Mouse (Mus musculus): ENCODE data around the gene Nfia.

The Nfia gene

GRCm38 (mm10) chr4:97772641-97773040 lies at the start of gene Nfia:
Nfia (plus strand) TSS chr4:97772734.
- DNase-seq (ENCODE audit: low spot score in 2 of 2), result no peak

GRCm38 (mm10) chr4:97723374-97723773 lies 49.2 kb upstream of the Nfia start:
- DNase-seq (ENCODE audit: low spot score in 2 of 2), result no peak

DNA sequence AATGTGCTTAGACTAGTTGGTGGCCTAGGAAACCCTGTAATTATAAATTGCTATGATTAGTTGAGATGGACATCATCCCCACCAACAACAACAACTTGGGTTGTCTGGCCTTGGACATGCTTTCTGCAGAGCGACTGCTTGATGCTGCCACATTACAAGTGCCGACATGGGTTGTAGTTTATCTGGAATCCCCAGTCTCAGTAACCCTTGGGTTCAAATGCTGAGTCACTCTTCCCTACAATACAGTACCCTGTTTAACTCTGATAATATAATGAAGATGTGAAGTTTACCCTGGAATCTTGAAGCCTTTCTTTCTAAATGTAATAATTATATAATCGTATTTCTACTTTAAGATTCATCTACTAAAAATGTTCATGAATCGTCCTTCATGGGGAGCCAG lies 44.0 kb upstream of the Nfia start:
- DNase-seq (ENCODE audit: low spot score in 2 of 2), result no peak

- DNase-seq (ENCODE audit: low spot score in 2 of 2), result no peak
Measured at GRCm38 (mm10) chr4:97729999-97730398, 42.5 kb upstream of the Nfia start.

- no peak for DNase-seq (ENCODE audit: low spot score in 2 of 2)
Measured at GRCm38 (mm10) chr4:97730416-97730815, 42.1 kb upstream of the Nfia start.

DNA sequence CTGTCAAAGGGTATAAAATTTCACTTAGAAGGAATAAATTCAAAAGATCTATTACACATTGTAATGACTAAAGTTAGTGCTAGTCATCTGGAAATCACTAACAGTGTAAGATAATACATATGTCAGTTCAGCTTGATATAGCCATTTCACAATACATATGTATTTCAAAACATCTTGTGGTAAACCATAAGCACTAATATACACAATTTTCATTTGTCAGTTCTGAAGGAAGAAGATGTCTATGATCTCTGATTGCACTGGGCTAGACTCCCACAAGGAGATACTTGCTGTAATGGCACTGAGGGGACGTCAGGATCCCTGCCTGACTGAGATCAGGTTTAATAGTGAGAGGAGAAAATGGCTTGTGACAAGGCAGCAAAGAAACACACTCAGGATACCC lies 39.1 kb upstream of the Nfia start:
- DNase-seq (ENCODE audit: low spot score in 2 of 2), result no peak

DNA sequence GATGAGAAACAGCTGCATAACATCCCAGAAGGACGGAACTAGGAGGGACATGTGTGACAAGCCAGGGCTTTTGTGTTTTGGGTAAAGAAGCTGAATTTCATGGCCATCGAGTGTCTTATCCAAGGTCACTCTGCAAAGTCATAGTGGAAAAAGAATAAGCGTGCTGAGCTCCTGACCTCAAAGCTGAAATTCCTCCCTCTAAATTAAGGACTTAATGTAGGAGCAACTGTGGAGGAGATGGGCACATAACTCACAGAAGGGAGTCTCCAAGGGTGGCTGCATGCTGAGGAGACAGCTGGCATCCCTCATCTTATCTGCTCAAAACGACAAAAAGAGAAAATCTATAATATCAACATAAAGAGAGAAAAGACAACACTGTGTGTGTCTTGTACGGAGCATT lies 28.6 kb upstream of the Nfia start:
- no peak for DNase-seq (ENCODE audit: low spot score in 2 of 2)

DNA sequence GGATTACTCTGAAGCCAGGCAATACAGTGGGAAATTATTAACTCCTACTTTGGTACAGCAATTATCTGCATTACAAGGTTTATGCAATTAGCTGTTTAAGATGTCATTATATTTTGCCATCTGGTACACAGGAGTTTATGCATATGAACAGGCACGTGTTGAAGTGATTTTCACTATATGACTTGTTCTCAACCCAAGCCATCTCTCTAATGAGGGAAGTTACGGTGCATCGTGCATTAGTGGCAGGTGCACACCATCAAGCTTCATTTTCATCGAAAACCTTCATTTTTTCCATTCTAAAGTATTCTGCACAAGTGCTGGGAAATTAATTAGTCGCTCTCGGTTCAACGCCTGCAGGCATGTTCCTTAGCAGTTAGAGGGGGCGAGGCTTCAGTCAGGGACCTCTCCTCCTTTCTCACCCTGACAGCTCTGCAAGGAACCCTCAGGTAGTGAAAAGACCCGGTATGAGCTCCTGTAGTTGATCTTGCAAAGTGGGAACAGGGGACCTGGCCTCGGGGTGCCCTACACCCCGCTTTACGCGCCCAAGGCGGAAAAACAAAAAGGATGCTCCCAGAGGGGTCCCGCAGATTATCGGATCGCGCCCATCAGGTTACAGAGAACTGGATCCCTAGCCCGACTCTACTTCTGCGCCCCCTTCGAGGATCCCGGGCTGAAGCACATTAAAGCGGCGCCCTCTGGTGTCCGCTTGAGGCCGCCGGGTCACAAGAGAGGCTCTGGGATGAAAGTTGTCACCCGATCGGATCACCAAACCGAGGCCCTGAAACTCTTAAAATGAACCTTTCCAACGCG lies 27.0 kb upstream of the Nfia start:
- DNase-seq (ENCODE audit: low spot score in 2 of 2), result peak in 1 of 2 experiments; percentile 78

- DNase-seq (ENCODE audit: low spot score in 2 of 2), result no peak
Measured at GRCm38 (mm10) chr4:97746106-97746900, 26.2 kb upstream of the Nfia start.

DNA sequence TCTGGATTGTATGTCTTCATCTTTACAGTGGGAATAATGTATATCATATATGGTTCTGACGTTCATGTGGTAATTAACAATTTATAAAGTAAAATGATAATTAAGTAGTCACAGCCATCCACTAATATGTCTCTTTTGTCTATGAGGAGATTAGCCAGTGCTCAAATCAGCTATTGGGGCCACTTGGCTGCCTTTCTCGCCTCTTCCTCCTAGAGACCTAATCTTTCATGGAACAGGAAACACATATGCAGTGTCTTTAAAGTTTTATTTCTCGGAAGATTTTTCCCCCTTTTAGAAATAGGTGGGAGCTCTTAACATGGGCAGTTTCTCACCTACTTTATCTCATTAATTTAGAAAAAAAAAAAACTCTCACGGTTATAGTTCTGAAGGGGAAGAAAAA lies 22.1 kb upstream of the Nfia start:
- DNase-seq (ENCODE audit: low spot score in 2 of 2), result no peak

DNA sequence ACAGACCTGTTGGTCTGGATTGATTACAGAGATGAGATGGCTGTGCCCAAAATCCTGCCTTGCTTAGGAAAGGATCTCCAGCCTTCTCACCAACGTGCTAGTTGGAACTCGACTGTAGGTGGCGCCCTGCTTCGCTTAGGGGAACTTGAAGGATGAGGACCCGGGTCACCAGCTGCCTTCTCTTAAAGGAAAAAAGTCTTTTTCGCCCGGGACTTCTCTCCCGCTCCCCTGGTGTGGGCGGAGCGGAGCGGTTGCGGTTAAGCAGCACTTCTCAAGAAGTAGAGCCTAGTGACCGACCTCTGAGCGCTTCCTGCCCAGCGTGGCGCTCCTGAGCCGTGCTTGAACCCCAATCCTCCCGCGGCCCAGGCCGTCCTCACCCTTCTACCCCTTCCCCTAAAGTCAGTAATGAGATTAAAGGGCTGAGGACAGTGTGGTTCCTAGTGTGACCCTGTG lies 21.5 kb upstream of the Nfia start:
- peak; percentile 56 to 91 for DNase-seq (ENCODE audit: low spot score in 2 of 2)

DNA sequence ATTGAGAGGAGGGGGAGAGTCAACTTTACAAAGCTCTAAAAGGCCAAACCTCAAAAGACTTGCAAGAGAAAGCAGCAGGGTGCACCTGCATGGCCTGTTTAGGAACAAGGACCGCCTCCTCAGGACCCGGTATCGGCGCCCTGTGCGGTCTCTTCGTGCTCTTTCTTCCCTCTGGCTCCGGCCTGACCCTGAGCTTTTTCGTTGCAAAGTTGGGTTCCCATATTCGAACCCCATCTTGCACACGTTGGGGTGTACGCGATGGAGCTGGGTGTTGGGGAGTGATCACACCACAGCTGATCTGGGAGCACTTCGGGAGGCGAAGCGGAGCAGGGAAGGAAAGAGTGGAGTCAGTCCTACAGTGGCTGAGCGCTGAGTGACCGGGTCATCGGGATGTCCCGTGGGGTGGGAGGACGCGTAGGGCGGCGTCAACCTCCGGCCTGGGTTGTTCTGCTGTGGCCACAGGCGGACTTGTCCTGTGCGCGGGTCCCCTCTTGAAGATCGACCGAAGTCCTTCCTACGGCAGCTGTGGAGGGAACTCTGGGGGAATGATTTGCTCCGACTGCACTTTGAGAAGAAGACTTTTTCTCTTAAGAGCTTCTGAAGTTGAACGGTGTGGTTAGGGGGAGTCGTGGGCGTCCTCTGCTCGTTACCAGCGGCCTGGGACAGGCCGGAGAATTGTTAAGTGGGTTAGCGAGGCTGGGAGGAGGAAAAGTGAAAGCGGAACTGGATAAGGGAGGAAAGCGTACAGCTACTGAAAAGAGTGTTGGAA lies 20.9 kb upstream of the Nfia start:
- peak in 1 of 2 experiments; percentile 19 for DNase-seq (ENCODE audit: low spot score in 2 of 2)

DNA sequence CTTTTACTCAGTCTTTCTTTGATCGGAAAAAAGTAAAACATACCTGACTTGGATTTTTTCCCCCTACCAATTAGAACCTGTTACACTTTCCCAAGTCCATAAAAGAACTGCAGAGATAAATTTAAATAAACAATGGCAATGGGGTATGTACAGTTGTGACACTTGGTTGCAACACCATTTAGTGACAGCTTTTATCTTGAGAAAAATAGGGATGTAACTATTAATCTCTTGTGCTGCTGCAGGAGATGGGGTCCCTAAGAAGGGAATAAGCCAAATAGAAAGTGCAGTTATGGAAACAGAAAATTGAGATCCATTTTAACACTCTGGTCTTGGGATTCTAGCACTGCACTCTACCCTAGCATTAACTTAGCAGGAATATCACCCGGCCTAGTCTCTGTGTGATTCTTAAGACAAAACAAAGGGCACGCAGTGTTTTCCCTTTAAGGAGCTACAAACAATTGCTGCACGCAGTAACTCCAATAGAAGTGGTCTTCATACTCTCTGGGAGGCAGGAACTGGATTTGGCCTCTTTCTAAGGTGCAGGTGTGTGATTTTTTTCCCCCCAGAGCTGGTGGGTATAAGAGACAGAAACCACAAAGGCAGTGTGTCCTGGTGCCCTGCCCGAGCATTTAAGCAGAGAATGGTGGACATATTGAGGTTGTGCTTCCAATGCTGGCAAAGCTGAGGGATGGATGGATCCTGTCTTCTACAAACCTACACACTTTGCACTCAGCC lies 20.1 kb upstream of the Nfia start:
- DNase-seq (ENCODE audit: low spot score in 2 of 2), result no peak

- DNase-seq (ENCODE audit: low spot score in 2 of 2), result no peak
Measured at GRCm38 (mm10) chr4:97753521-97753920, 19.0 kb upstream of the Nfia start.

GRCm38 (mm10) chr4:97754241-97754640 lies 18.3 kb upstream of the Nfia start:
- no peak for DNase-seq (ENCODE audit: low spot score in 2 of 2)

- DNase-seq (ENCODE audit: low spot score in 2 of 2), result peak in 1 of 2 experiments; percentile 58
Measured at GRCm38 (mm10) chr4:97757207-97757977, 15.1 kb upstream of the Nfia start.

GRCm38 (mm10) chr4:97757978-97758461 lies 14.5 kb upstream of the Nfia start:
- DNase-seq (ENCODE audit: low spot score in 2 of 2), result peak in 1 of 2 experiments; percentile 48

- no peak for DNase-seq (ENCODE audit: low spot score in 2 of 2)
Measured at GRCm38 (mm10) chr4:97758661-97759060, 13.9 kb upstream of the Nfia start.

DNA sequence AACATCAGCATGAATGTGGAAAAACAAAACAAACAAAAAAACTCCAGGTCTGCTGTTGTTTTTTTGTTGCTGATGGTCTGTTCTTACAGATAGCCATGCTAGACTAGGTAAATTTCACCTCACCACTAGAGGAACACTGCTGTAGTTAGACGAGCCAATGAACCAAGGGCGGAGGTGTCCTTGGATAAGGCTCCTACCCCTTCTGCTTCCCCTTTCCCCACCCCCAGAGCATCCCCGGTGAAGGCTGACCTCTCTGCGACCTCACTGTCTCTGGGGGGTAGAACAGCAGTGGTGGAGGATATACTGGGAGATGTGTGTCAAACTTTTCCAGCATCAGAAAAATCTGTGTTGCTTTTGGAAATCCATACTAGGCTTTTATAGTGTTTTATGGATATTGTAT lies 7.9 kb upstream of the Nfia start:
- no peak for DNase-seq (ENCODE audit: low spot score in 2 of 2)

DNA sequence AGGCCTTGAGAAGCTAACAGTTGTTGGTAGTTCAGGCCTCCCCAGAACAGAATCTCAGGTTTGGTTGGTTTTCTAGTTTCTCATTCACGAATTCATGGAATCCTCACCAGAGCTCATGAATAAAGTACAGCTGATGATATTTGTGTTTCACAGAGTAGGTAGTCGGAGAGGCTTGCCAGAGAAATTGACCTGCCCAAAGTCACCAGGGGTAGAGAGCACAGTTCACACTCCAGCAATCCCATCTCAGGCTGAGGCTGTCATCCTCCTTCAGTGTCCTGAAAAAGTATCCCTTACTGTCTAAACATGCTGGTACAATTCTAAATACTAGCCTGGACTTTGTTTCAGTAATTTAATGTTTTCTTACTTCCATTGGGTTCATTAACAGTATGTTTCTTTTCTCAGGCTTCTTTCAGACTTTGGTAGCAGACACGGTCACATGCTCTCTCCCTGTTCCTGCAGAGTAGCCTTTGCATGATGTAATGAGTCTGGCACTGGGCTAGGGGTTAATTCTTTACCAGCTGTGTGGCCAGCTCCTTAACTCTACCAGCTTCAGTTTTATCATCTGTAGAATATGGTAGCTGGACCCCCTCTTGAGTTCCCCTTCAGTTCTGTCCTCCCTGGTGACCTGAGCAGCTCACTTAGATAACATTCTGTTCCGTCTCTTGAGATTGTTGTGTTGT lies 7.1 kb upstream of the Nfia start:
- no peak for DNase-seq (ENCODE audit: low spot score in 2 of 2)
